Mouse (Mus musculus): Measurements from ENCODE around the gene Tns3. TPM values are rescaled to one million over a fixed set of nuclear protein-coding genes. Genes with fewer than 3 reads are reported as not detected.
A peak's percentile ranks its signal among the peaks of the same experiment; 100 is the strongest.

Gene Tns3
- 6.7 and 7.3 TPM in 2 replicates for polyA plus RNA-seq (2016; fragmentation: Nextera tagmentation; extraction: Ambion mirVana)

- Histone ChIP-seq H3K4me2 (peak within 1 kb of the TSS; percentile 87), H3K27ac (peak within 1 kb of the TSS; percentile 66), H3K4me1 (peaks cover 32% of the 10 kb centered on the region), H3K4me3 (peak within 1 kb of the TSS; percentile 65), H3K27me3 (replicated peaks) (peaks cover 27% of the 10 kb centered on the region), H3K9me3 (replicated peaks) (no peaks in the 10 kb centered on the region), H3K9ac (peak within 1 kb of the TSS; percentile 74), H3K36me3 (no peaks in the 10 kb centered on the region)
- peak; percentile 66 for ATAC-seq
- under 1% methylated on average over 37 of the region's 37 CpGs for WGBS (ENCODE audit: insufficient replicate concordance)
Observed at GRCm38 (mm10) chr11:8664393-8664743, at the start of gene Tns3. Gene Tns3, minus strand, starts transcription at chr11:8664535.

- Histone ChIP-seq H3K27ac (no peak overlapping the region), H3K27me3 (replicated peaks) (no peaks in the 10 kb centered on the region), H3K9ac (no peak overlapping the region), H3K4me1 (peaks cover 9% of the 10 kb centered on the region; the same call in 1 of the 2 replicates), H3K36me3 (no peaks in the 10 kb centered on the region), H3K4me2 (no peak overlapping the region), H3K9me3 (replicated peaks) (no peaks in the 10 kb centered on the region), H3K4me3 (no peak overlapping the region)
- WGBS (ENCODE audit: insufficient replicate concordance), result 53% methylated on average over 8 of the region's 8 CpGs
- no peak for ATAC-seq
Observed at GRCm38 (mm10) chr11:8706246-8707041, 42.1 kb upstream of the Tns3 start.

DNA sequence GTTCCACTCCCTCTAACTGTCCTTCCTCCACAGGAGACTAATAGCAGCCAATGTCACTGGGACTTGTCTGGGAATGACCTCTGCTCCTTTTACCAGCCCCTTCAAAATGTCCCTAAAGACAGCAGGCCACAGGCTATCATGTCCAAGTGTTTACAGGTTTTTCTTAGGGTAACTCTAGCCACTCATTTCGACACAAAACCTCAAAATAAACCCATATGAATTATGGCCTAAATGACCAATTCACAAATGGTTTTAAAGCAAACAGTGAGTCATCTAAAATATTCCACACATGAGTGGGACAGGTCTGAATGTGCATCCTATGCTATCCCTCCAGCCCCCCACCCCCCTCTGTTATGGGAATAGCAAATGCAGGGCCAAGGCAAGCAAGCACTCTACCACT is 40.8 kb upstream of the Tns3 start:
- Histone ChIP-seq H3K27me3 (replicated peaks) (no peaks in the 10 kb centered on the region), H3K27ac (no peak overlapping the region), H3K9me3 (replicated peaks) (no peaks in the 10 kb centered on the region), H3K4me1 (peaks cover 12% of the 10 kb centered on the region; the same call in 1 of the 2 replicates), H3K4me2 (no peak overlapping the region), H3K36me3 (no peaks in the 10 kb centered on the region), H3K4me3 (no peak overlapping the region), H3K9ac (no peak overlapping the region)
- 41% methylated on average over 1 of the region's 1 CpGs for WGBS (ENCODE audit: insufficient replicate concordance)
- no peak for ATAC-seq

- H3K4me3 ChIP-seq, result no peak overlapping the region
- ATAC-seq, result no peak
- H3K4me1 ChIP-seq, result peaks cover 12% of the 10 kb centered on the region; the same call in 1 of the 2 replicates
- H3K4me2 ChIP-seq, result no peak overlapping the region
- H3K9me3 ChIP-seq (replicated peaks), result no peaks in the 10 kb centered on the region
- H3K9ac ChIP-seq, result no peak overlapping the region
- 43% methylated on average over 6 of the region's 6 CpGs for WGBS (ENCODE audit: insufficient replicate concordance)
- no peaks in the 10 kb centered on the region for H3K36me3 ChIP-seq
- H3K27ac ChIP-seq, result no peak overlapping the region
- H3K27me3 ChIP-seq (replicated peaks), result no peaks in the 10 kb centered on the region
Observed at GRCm38 (mm10) chr11:8703876-8704275, 39.5 kb upstream of the Tns3 start.

DNA sequence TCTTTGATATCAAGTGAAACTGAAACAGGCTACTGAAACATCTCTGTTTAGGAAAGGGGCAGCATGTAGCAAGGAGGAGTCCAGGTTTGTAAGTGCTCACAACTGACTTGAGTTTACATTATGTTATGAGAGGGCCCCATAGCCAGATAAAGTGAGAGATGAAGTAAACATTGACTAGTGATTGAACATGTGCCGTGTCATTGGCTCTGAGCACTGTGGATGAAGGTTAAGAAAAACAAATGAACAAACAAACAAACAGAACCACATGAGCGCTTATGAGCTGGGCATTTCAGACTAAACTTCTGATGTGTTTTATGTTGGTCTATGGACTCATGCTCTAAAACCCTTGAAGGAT is 38.2 kb upstream of the Tns3 start:
- 75% methylated on average over 2 of the region's 2 CpGs for WGBS (ENCODE audit: insufficient replicate concordance)
- H3K4me2 ChIP-seq, result no peak overlapping the region
- peaks cover 12% of the 10 kb centered on the region; the same call in 1 of the 2 replicates for H3K4me1 ChIP-seq
- no peak overlapping the region for H3K27ac ChIP-seq
- H3K4me3 ChIP-seq, result no peak overlapping the region
- H3K36me3 ChIP-seq, result no peaks in the 10 kb centered on the region
- no peaks in the 10 kb centered on the region for H3K27me3 ChIP-seq (replicated peaks)
- H3K9ac ChIP-seq, result no peak overlapping the region
- no peak for ATAC-seq
- H3K9me3 ChIP-seq (replicated peaks), result no peaks in the 10 kb centered on the region

DNA sequence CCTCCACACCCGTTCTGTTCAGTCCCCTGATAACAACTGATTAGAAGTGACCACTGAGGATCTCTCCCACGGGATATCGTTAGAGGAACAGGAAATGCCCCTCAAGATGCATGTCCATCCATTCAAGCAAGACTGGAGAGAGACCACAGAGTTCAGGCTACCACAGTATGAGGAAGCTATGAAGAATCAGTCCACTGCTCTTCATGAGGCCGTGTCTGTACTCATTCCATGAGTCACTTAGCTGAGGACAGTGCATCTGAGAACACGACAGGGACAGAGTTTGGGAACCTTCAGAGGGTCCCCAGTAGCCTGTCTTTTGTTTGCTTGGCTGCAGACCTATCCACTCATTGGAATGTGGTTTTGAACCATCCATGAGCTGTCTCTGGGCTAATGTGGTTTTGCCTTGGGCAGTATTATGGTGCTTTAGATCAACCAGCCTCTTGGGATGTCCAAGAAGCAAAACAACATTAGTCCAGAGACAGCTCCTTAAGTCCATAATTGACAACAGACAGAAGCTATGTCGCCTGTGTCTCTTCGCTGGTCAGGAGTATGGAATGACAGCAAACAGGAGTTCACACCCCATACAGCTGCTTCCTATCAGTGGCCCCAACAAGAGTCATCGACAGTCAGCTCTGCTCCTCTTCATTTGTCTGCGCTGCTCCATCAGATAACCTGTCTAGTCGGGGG is 37.7 kb upstream of the Tns3 start:
- Histone ChIP-seq H3K9me3 (replicated peaks) (no peaks in the 10 kb centered on the region), H3K27ac (no peak overlapping the region), H3K4me3 (no peak overlapping the region), H3K36me3 (no peaks in the 10 kb centered on the region), H3K9ac (no peak overlapping the region), H3K27me3 (replicated peaks) (no peaks in the 10 kb centered on the region), H3K4me2 (no peak overlapping the region), H3K4me1 (peaks cover 12% of the 10 kb centered on the region; the same call in 1 of the 2 replicates)
- 20% methylated on average over 10 of the region's 10 CpGs for WGBS (ENCODE audit: insufficient replicate concordance)
- no peak for ATAC-seq

DNA sequence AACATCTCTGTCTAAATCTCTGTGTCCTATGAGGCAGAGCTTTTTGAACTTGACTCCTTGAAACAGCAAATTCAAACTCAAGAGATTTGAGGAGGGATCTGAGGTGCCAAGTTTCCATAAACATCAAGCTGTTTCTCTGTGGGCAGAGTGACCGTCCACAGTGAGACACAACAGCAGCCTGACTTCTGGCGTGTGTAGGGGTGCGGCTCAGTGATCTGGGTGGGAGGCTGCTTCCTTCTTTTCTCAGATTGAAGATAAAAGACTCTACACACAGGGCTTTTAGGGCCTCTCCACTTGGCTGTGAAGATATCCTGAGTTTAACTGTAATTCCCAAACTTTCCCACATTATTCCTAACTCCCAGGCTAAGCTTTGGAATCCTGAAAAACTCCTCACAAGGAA is 37.1 kb upstream of the Tns3 start:
- no peak for ATAC-seq
- Histone ChIP-seq H3K9me3 (replicated peaks) (no peaks in the 10 kb centered on the region), H3K27ac (no peak overlapping the region), H3K36me3 (no peaks in the 10 kb centered on the region), H3K27me3 (replicated peaks) (no peaks in the 10 kb centered on the region), H3K9ac (no peak overlapping the region), H3K4me3 (no peak overlapping the region), H3K4me2 (no peak overlapping the region), H3K4me1 (peaks cover 12% of the 10 kb centered on the region; the same call in 1 of the 2 replicates)
- WGBS (ENCODE audit: insufficient replicate concordance), result 18% methylated on average over 3 of the region's 3 CpGs

DNA sequence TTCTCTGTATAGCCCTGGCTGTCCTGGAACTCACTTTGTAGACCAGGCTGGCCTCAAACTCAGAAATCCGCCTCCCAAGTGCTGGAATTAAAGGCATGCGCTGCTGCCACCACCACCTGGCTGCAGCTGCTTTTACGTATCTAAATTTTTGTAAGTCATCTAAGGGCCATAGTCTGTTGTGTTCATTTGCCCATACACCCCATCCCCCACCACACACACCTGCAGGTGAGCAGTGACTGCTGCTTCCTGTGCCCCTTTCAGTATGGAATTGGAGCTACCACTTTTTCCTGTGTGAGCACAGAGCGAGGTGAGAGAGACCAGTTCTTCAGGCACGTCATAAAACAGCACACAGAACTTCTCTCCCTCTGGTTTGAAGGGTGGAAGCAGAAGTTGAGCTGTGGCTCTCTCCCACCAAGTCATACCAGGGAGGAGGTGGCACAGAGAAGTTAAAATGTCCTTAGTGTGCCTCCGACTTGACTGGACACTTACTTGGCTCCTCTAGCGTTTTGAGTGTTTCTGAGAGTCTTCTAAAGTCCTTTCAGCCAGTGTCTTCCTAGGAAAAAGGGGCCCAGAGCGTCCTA is 36.4 kb upstream of the Tns3 start:
- no peak for ATAC-seq
- H3K27ac ChIP-seq, result no peak overlapping the region
- WGBS (ENCODE audit: insufficient replicate concordance), result 51% methylated on average over 8 of the region's 8 CpGs
- H3K9ac ChIP-seq, result no peak overlapping the region
- H3K9me3 ChIP-seq (replicated peaks), result no peaks in the 10 kb centered on the region
- H3K36me3 ChIP-seq, result no peaks in the 10 kb centered on the region
- H3K27me3 ChIP-seq (replicated peaks), result no peaks in the 10 kb centered on the region
- H3K4me2 ChIP-seq, result no peak overlapping the region
- H3K4me1 ChIP-seq, result peaks cover 12% of the 10 kb centered on the region; the same call in 1 of the 2 replicates
- no peak overlapping the region for H3K4me3 ChIP-seq

DNA sequence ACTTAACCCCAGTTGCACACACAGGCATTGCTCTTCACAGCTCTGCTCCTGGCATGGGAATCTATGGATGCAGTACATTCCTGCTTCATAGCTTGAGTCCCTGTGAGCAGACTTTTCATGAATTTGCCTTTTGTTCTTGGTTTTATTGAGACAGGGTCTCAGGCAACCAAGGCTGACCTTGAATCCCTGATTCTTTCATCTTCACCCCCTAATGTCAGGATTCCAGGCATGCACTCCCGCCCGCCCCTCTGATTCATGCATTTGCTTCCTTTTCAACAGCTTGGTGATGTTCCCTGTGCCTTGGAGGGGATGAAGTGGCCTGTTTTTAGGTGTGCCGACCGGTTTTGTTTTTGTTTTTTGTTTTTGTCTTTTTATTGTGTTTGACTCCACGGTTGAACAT is 35.4 kb upstream of the Tns3 start:
- Histone ChIP-seq H3K9me3 (replicated peaks) (no peaks in the 10 kb centered on the region), H3K4me2 (no peak overlapping the region), H3K27me3 (replicated peaks) (no peaks in the 10 kb centered on the region), H3K36me3 (no peaks in the 10 kb centered on the region), H3K9ac (no peak overlapping the region), H3K27ac (no peak overlapping the region), H3K4me3 (no peak overlapping the region), H3K4me1 (peaks cover 12% of the 10 kb centered on the region; the same call in 1 of the 2 replicates)
- no peak for ATAC-seq
- 61% methylated on average over 5 of the region's 5 CpGs for WGBS (ENCODE audit: insufficient replicate concordance)

GRCm38 (mm10) chr11:8697670-8698069 is 33.3 kb upstream of the Tns3 start:
- H3K9ac ChIP-seq, result no peak overlapping the region
- H3K4me1 ChIP-seq, result peaks cover 18% of the 10 kb centered on the region
- H3K4me2 ChIP-seq, result no peak overlapping the region
- H3K4me3 ChIP-seq, result no peak overlapping the region
- ATAC-seq, result no peak
- H3K9me3 ChIP-seq (replicated peaks), result no peaks in the 10 kb centered on the region
- 60% methylated on average over 3 of the region's 3 CpGs for WGBS (ENCODE audit: insufficient replicate concordance)
- no peaks in the 10 kb centered on the region for H3K36me3 ChIP-seq
- no peak overlapping the region for H3K27ac ChIP-seq
- H3K27me3 ChIP-seq (replicated peaks), result no peaks in the 10 kb centered on the region

DNA sequence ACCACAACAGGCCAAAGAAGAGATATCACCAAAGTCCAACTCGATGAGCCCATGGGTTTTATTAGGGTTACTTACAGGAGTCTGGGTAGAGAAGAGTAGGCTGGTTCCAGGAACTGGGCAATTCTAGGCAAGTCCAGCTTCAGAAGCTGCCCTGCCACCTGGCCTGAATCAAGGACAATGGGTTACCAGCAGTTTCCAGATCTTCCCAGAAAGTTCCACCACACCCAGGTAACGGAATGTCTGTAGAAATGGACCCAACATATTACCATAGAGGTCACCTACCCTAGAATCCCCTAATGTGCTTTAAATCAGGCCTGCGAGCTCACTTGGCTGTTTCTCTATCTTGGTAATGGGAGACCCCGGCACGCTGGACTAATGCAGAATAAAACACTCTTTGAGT is 29.8 kb upstream of the Tns3 start:
- ATAC-seq, result no peak
- peaks cover 24% of the 10 kb centered on the region for H3K4me1 ChIP-seq
- no peak overlapping the region for H3K4me2 ChIP-seq
- no peak overlapping the region for H3K27ac ChIP-seq
- H3K27me3 ChIP-seq (replicated peaks), result no peaks in the 10 kb centered on the region
- H3K9ac ChIP-seq, result no peak overlapping the region
- no peaks in the 10 kb centered on the region for H3K36me3 ChIP-seq
- 71% methylated on average over 5 of the region's 5 CpGs for whole genome bisulfite sequencing (ENCODE audit: insufficient replicate concordance)
- H3K4me3 ChIP-seq, result no peak overlapping the region
- H3K9me3 ChIP-seq (replicated peaks), result no peaks in the 10 kb centered on the region
